Mouse (Mus musculus) pancreas, adult 10 weeks (tissue): ENCODE data around the gene Cadm3. TPM values are rescaled to one million over a fixed set of nuclear protein-coding genes. Genes with fewer than 3 reads are reported as not detected.

Experiments
- polyA plus RNA-seq: library from polyadenylated mRNA; stranded (reverse); fragments of 350-450 nt; fragmentation: Illumina TruSeq; extraction: RNeasy Lipid Tissue Mini Kit (QIAGEN cat#74804); gene quantifications from one replicate; pipeline ENCODE4 v1.2.3, GENCODE M21; 2015; ENCODE audit warnings: low read depth, low replicate concordance; ENCODE audit not compliant: insufficient read depth

Gene Cadm3
- polyA plus RNA-seq: 6.4 TPM

GRCm38 (mm10) chr1:173367356-173368046, at the start of gene Cadm3:
Cadm3 (minus strand) TSS chr1:173367695.

GRCm38 (mm10) chr1:173350372-173350957, 17.0 kb downstream of the Cadm3 start, which contains the start of gene Aim2:
Aim2 (plus strand) TSS chr1:173350879.

GRCm38 (mm10) chr1:173333312-173334253, 33.9 kb downstream of the Cadm3 start, which contains the start of gene Ackr1:
Ackr1 (minus strand) TSS chr1:173333750.

Other genes starting within 250 kb of the Cadm3 start
- gene Olfr1408, start 230.3 kb downstream of the Cadm3 start, polyA plus RNA-seq: not detected
- not detected for gene Olfr1406, start 177.1 kb downstream of the Cadm3 start, polyA plus RNA-seq
- gene Olfr218, start 169.9 kb downstream of the Cadm3 start, polyA plus RNA-seq: not detected
- gene Olfr1404, start 155.3 kb downstream of the Cadm3 start, polyA plus RNA-seq: not detected
- gene Fcer1a, start 140.5 kb downstream of the Cadm3 start, polyA plus RNA-seq: not detected
- gene Olfr418, start 101.7 kb downstream of the Cadm3 start, polyA plus RNA-seq: not detected
- gene Mptx2, start 89.9 kb downstream of the Cadm3 start, polyA plus RNA-seq: not detected
- 5.7 TPM for gene Ackr1, start 33.9 kb downstream of the Cadm3 start, polyA plus RNA-seq
- not detected for gene Aim2, start 16.8 kb downstream of the Cadm3 start, polyA plus RNA-seq
- 0.28 TPM for gene Ifi206, start 123.3 kb upstream of the Cadm3 start, polyA plus RNA-seq
- gene Ifi214, start 168.3 kb upstream of the Cadm3 start, polyA plus RNA-seq: not detected
- gene Ifi213, start 231.6 kb upstream of the Cadm3 start, polyA plus RNA-seq: 2.6 TPM